Mouse (Mus musculus) testis, adult 2 months (tissue): Measurements from ENCODE around the gene Fam107b. TPM values are rescaled to one million over a fixed set of nuclear protein-coding genes. Genes with fewer than 3 reads are reported as not detected.
A peak's percentile ranks its signal among the peaks of the same experiment; 100 is the strongest.

ENCODE experiments used
- H3K27ac ChIP-seq: fragments of 200-500 bp; 2 replicates; pipeline ENCODE4 v1.5.1; 2012; ENCODE audit warnings: low read depth, low read length; ENCODE audit not compliant: control insufficient read depth, insufficient read depth
- H3K27me3 ChIP-seq: fragments of 200-500 bp; 2 replicates; pipeline ENCODE4 v1.6.1; 2012; ENCODE audit warnings: mild to moderate bottlenecking, low read length, moderate library complexity; ENCODE audit not compliant: control insufficient read depth, insufficient read depth
- H3K36me3 ChIP-seq: fragments of 200-500 bp; 2 replicates; pipeline ENCODE4 v1.6.1; 2012; ENCODE audit warnings: mild to moderate bottlenecking, low read length; ENCODE audit not compliant: control insufficient read depth, insufficient read depth
- H3K4me1 ChIP-seq: fragments of 200-500 bp; 2 replicates; pipeline ENCODE4 v1.6.1; 2012; ENCODE audit warnings: low read length; ENCODE audit not compliant: control insufficient read depth, insufficient read depth
- H3K4me3 ChIP-seq: fragments of 200-500 bp; 2 replicates; pipeline ENCODE4 v1.5.1; 2012; ENCODE audit warnings: low read depth, mild to moderate bottlenecking, low read length, moderate library complexity, mixed read lengths; ENCODE audit not compliant: control insufficient read depth
- CTCF ChIP-seq: fragments of 200-500 bp; IDR thresholded peaks from 2 replicates; pipeline ENCODE4 v1.5.1; 2012; ENCODE audit warnings: low read depth, mild to moderate bottlenecking, inconsistent platforms, low read length, moderate library complexity; ENCODE audit not compliant: control insufficient read depth, insufficient read depth, insufficient replicate concordance
- POLR2A ChIP-seq: fragments of 200-500 bp; IDR thresholded peaks from 2 replicates; pipeline ENCODE4 v1.6.1; 2012; ENCODE audit warnings: low read depth, mild to moderate bottlenecking, inconsistent platforms, low read length, moderate library complexity; ENCODE audit not compliant: control insufficient read depth
- polyA plus RNA-seq: library from polyadenylated mRNA; depleted of rRNA; stranded (reverse); fragments of >200 nt; gene quantifications from 2 replicates; pipeline ENCODE4 v1.2.3, GENCODE M21; 2012; rRNA removed

Fam107b gene
- polyA plus RNA-seq: 75.0 and 75.1 TPM in 2 replicates

GRCm38 (mm10) chr2:3570186-3570585 is at the start of gene Fam107b:
TSS of gene Fam107b (plus strand) at chr2:3570488.
- Histone ChIP-seq H3K36me3 (no peaks in the 10 kb centered on the region), H3K4me3 (no peak within 1 kb of the TSS), H3K27ac (no peak within 1 kb of the TSS), H3K27me3 (no peaks in the 10 kb centered on the region), H3K4me1 (peaks cover 4% of the 10 kb centered on the region)
- TF ChIP-seq CTCF: no peak
- TF ChIP-seq POLR2A: no peak

DNA sequence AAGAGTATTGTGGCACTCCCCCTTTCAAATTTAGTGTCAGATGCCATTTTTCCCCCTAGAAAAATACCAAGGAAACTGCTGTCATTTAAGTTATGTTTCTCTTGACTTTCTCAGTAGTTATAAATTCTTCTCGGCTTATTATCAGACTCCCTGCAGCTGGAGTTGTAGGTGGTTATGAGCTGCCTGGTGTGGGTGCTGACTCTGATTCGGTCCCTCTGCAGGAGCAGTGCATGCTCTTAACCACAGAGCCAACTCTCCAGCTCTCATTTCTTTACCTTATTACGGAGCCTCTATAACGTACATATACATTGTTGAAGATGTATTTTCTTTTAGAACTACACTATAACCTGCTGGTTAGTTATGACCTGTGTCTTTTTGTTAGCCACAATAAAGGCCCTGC is 47.7 kb upstream of the Fam107b start:
- TF ChIP-seq CTCF (no peak), POLR2A (no peak)
- Histone ChIP-seq H3K36me3 (no peaks in the 10 kb centered on the region; the same call in 1 of the 2 replicates), H3K27me3 (no peaks in the 10 kb centered on the region), H3K4me3 (no peak overlapping the region), H3K4me1 (no peaks in the 10 kb centered on the region), H3K27ac (no peak overlapping the region)

GRCm38 (mm10) chr2:3526288-3526687 is 44.0 kb upstream of the Fam107b start:
- TF ChIP-seq CTCF (no peak), POLR2A (no peak)
- H3K27me3 ChIP-seq: no peaks in the 10 kb centered on the region
- no peak overlapping the region for H3K27ac ChIP-seq
- H3K4me1 ChIP-seq: no peaks in the 10 kb centered on the region
- H3K36me3 ChIP-seq: no peaks in the 10 kb centered on the region; the same call in 1 of the 2 replicates
- no peak overlapping the region for H3K4me3 ChIP-seq

DNA sequence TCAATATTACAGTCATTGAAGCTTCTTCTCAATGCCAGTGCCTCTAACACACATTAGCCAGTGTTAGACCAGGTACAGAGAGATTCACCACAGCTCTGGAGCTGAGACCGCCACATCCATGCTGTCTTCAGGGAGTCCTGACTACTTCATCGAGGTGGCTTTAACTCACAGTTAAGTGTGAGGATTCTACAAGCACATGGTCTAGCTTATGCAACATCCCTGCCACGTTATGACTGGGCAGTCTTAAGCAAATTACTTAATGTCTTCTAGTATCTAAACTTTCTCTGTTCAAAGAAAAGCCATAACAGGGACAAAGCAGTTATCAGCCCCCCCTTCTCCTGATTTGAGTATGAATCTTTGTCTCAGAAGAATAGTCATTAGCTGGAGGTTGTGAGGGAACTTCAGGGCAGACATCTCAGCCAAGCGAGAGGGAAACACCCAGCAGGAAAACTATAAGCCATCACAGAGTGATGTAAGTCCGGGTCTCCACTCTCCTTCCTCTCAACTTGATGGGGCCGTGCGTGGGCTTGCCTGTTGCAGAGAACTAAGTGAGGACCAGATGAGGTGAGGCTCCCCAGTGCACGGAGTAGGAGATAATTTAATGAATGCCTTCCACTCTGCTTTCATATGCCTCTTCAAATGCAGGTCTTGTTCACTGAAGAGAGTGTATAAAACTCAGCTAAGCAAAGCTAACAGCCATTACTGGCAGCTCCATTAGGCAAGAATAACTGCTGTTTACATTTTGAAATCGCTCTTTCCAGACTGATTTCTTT is 28.8 kb upstream of the Fam107b start:
- TF ChIP-seq POLR2A: no peak
- TF ChIP-seq CTCF: no peak
- Histone ChIP-seq H3K4me1 (no peaks in the 10 kb centered on the region), H3K27me3 (no peaks in the 10 kb centered on the region), H3K4me3 (no peak overlapping the region), H3K36me3 (no peaks in the 10 kb centered on the region), H3K27ac (no peak overlapping the region)

- Histone ChIP-seq H3K4me3 (no peak overlapping the region), H3K27ac (no peak overlapping the region), H3K36me3 (no peaks in the 10 kb centered on the region), H3K27me3 (no peaks in the 10 kb centered on the region), H3K4me1 (no peaks in the 10 kb centered on the region)
- no peak for TF ChIP-seq CTCF
- TF ChIP-seq POLR2A: no peak
These were observed 24.2 kb upstream of the Fam107b start for GRCm38 (mm10) chr2:3546055-3546454.

- Histone ChIP-seq H3K4me3 (no peak overlapping the region), H3K27ac (no peak overlapping the region), H3K36me3 (no peaks in the 10 kb centered on the region), H3K27me3 (no peaks in the 10 kb centered on the region), H3K4me1 (no peaks in the 10 kb centered on the region)
- TF ChIP-seq POLR2A (no peak), CTCF (peak; percentile 62; the same call in 1 of the 2 replicates)
These were observed 23.7 kb upstream of the Fam107b start for GRCm38 (mm10) chr2:3546588-3546987.

- Histone ChIP-seq H3K4me1 (peaks cover 4% of the 10 kb centered on the region), H3K4me3 (no peak overlapping the region), H3K36me3 (no peaks in the 10 kb centered on the region), H3K27ac (no peak overlapping the region), H3K27me3 (no peaks in the 10 kb centered on the region)
- TF ChIP-seq POLR2A: no peak
- TF ChIP-seq CTCF: no peak
These were observed 318 bp downstream of the Fam107b start for GRCm38 (mm10) chr2:3570606-3571005.

DNA sequence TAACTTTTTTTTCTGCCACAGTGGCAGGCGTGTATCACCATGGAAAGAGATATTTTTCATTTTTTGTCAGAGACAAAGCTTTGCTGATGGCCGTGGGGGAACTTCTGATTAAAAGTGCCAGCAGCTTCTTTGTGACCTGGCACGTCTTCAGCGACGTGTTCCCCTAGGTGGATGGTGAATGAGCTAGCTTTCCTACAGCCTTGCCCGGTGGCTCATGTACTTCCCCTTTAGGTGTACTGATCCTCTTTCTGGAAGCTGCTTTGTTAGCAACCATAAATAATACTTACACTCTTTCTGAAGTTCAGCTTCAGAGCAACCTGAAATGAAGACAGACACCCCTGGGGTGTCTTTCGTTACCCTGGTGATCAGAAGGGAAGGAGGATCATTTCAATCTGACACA is 3.6 kb downstream of the Fam107b start:
- Histone ChIP-seq H3K4me1 (peaks cover 4% of the 10 kb centered on the region), H3K36me3 (no peaks in the 10 kb centered on the region)
- TF ChIP-seq CTCF (no peak), POLR2A (no peak)

More for the DNA sequence above, 3.6 kb downstream of the Fam107b start:
- no peak overlapping the region for H3K27ac ChIP-seq
- no peak overlapping the region for H3K4me3 ChIP-seq
- no peaks in the 10 kb centered on the region for H3K27me3 ChIP-seq
